23 mouse cellular contexts compared by ENCODE assay signal in genomic region chr9:113815836-113816235, GRCm38 (mm10).
DNase-seq lines count a peak whose midpoint lies in the region; ATAC-seq and TF ChIP-seq lines count a peak whose summit lies in the region.
"Had no signal": no experiment of that assay in that cellular context is flagged by ENCODE, and none has a peak within 500 bp of the region (broad histone marks: within the 10 kb centered on the region; RNA-seq: fewer than 3 reads in every experiment).

No protein-coding gene starts in this region.

- H3K4me1 ChIP-seq in neural tube, embryonic 13.5 days (replicated peaks) = peaks cover 34% of the 10 kb centered on the region
- peaks cover 36% of the 10 kb centered on the region for H3K4me1 ChIP-seq in neural tube, embryonic 15.5 days

- H3K9me3 ChIP-seq in neural tube, embryonic 13.5 days = no peaks in the 10 kb centered on the region
- H3K9me3 ChIP-seq in neural tube, embryonic 15.5 days (replicated peaks) = no peaks in the 10 kb centered on the region
- H3K9me3 ChIP-seq: embryonic facial prominence, embryonic 10.5 days; forebrain, embryonic 13.5 days; hindbrain, embryonic 13.5 days had no signal

- 0 out of 2 replicates have a peak overlapping the region, but pooled peaks have one; percentile 14 for H3K4me2 ChIP-seq in neural tube, embryonic 13.5 days
- no peak overlapping the region for H3K4me2 ChIP-seq in neural tube, embryonic 15.5 days

- peaks cover 7% of the 10 kb centered on the region; the same call in 1 of the 2 replicates for H3K36me3 ChIP-seq in neural tube, embryonic 13.5 days
- H3K36me3 ChIP-seq in neural tube, embryonic 15.5 days = no peaks in the 10 kb centered on the region
- H3K36me3 ChIP-seq: embryonic facial prominence, embryonic 10.5 days had no signal

- H3K4me3 ChIP-seq in layer of hippocampus, adult 2 months = no peak overlapping the region
- no peak overlapping the region for H3K4me3 ChIP-seq in neural tube, embryonic 13.5 days
- no peak overlapping the region for H3K4me3 ChIP-seq in neural tube, embryonic 15.5 days (replicated peaks)
- H3K4me3 ChIP-seq: embryonic facial prominence, embryonic 10.5 days; forebrain, embryonic 13.5 days; gastrocnemius, adult 2 months had no signal

- no peak for ATAC-seq in neural tube, embryonic 13.5 days (ENCODE audit: low read depth)
- no peak for ATAC-seq in neural tube, embryonic 15.5 days (ENCODE audit: low FRiP score)
- ATAC-seq: activated CD4-positive, CD25-positive, alpha-beta regulatory T cell, adult 4 months; forebrain, embryonic 13.5 days; forebrain, postnatal 0 days; inflammation-experienced regulatory T-cells, adult 6 months; intestine, postnatal 0 days; Patski had no signal

- DNase-seq in adrenal gland, adult 2 months = peak; percentile 67
- no peak for DNase-seq in adrenal gland, postnatal 4 days (ENCODE audit: low spot score in 2 of 2)
- no peak for DNase-seq in layer of hippocampus, adult 2 months (ENCODE audit: low spot score in 2 of 2)
- DNase-seq in layer of hippocampus, adult 8-10 months (ENCODE audit: low spot score in 2 of 2) = no peak
- DNase-seq in B cell, adult 2 months = no peak
- no peak for DNase-seq in cerebellum, postnatal 14 days
- DNase-seq: cerebellum, adult 18-20 months; cerebellum, adult 9-11 months; forebrain, postnatal 0 days; gastrocnemius, adult 2 months; gastrocnemius, postnatal 25 days; heart, postnatal 10 days; heart, postnatal 4 days had no signal

- 85% methylated on average over 2 of the region's 2 CpGs for WGBS in neural tube, embryonic 13.5 days
- WGBS in neural tube, embryonic 15.5 days = 78% methylated on average over 2 of the region's 2 CpGs

- peak overlapping the region; percentile 14; the same call in 1 of the 2 replicates for H3K27ac ChIP-seq in layer of hippocampus, adult 2 months
- no peak overlapping the region for H3K27ac ChIP-seq in neural tube, embryonic 13.5 days (replicated peaks)
- no peak overlapping the region for H3K27ac ChIP-seq in neural tube, embryonic 15.5 days (replicated peaks)
- H3K27ac ChIP-seq: embryonic facial prominence, embryonic 10.5 days; forebrain, embryonic 13.5 days; gastrocnemius, adult 2 months; hindbrain, embryonic 13.5 days had no signal

- no peak overlapping the region for H3K9ac ChIP-seq in neural tube, embryonic 13.5 days
- no peak overlapping the region for H3K9ac ChIP-seq in neural tube, embryonic 15.5 days (replicated peaks)
- H3K9ac ChIP-seq: forebrain, embryonic 13.5 days; forebrain, postnatal 0 days; hindbrain, embryonic 13.5 days had no signal

- H3K27me3 ChIP-seq in neural tube, embryonic 13.5 days = no peaks in the 10 kb centered on the region
- H3K27me3 ChIP-seq in neural tube, embryonic 15.5 days (replicated peaks) = no peaks in the 10 kb centered on the region
- H3K27me3 ChIP-seq: CH12.LX; forebrain, embryonic 13.5 days; hindbrain, embryonic 13.5 days; Patski had no signal

- TF ChIP-seq CTCF in layer of hippocampus, adult 2 months (conservative IDR thresholded peaks at IDR 0.05) = no peak
